Comparison of ENCODE assay signal across 17 mouse cellular contexts in the genomic region with DNA sequence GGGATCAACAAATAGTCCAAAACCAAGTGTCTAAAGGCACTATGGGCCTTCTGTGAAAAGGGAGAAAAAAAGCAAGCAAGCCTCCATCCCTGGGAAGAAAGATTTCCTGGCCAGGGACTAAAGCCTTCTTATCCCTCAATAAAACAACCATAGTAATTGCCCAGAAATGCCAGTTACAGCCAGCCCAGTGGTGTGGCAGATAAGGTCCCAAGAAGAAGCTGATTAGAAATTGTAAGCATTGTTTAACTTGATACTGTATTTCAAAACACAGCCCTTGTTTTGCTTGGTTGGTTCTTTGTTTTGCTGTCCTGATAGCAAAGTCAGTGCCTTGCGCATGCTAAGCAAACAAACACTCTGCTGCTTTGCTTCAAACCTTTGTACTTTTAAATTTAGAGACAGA.
DNase-seq lines count a peak whose midpoint lies in the region; ATAC-seq and TF ChIP-seq lines count a peak whose summit lies in the region.
"Had no signal": no experiment of that assay in that cellular context is flagged by ENCODE, and none has a peak within 500 bp of the region (broad histone marks: within the 10 kb centered on the region; RNA-seq: fewer than 3 reads in every experiment).

No protein-coding gene starts in this region.

- H3K27ac ChIP-seq in liver, embryonic 11.5 days (ENCODE audit: low read depth, low read length) = no peak overlapping the region
- no peak overlapping the region for H3K27ac ChIP-seq in liver, embryonic 14.5 days
- H3K27ac ChIP-seq in forebrain, postnatal 0 days (ENCODE audit: low read depth, low read length) = no peak overlapping the region
- H3K27ac ChIP-seq: embryonic facial prominence, embryonic 12.5 days; forebrain, embryonic 12.5 days; heart, adult 2 months; hindbrain, embryonic 10.5 days; hindbrain, embryonic 14.5 days had no signal

- DNase-seq in liver, embryonic 11.5 days (ENCODE audit: low spot score) = no peak
- DNase-seq in liver, embryonic 14.5 days (ENCODE audit: low read depth in 3 of 3, low spot score in 3 of 3) = no peak
- DNase-seq in forebrain, postnatal 0 days = no peak
- no peak for DNase-seq in heart, adult 18-20 months
- DNase-seq in natural killer cell, adult 2 months (ENCODE audit: low spot score in 2 of 2) = no peak
- DNase-seq in gastrocnemius, postnatal 10 days = no peak
- DNase-seq: adrenal gland, postnatal 10 days; cerebellum, adult 11-12 months; cerebellum, adult 9-10 months; cerebellum, postnatal 25 days; heart, adult 2 months had no signal

- no peaks in the 10 kb centered on the region for H3K9me3 ChIP-seq in liver, embryonic 11.5 days (ENCODE audit: control insufficient read depth, low read length)
- H3K9me3 ChIP-seq in liver, embryonic 14.5 days (ENCODE audit: control insufficient read depth, low read length) = no peaks in the 10 kb centered on the region
- H3K9me3 ChIP-seq in forebrain, postnatal 0 days (ENCODE audit: low read length) = no peaks in the 10 kb centered on the region
- H3K9me3 ChIP-seq: embryonic facial prominence, embryonic 12.5 days; forebrain, embryonic 12.5 days; heart, embryonic 12.5 days; hindbrain, embryonic 10.5 days had no signal

- TF ChIP-seq CTCF in liver, embryonic 14.5 days (IDR thresholded peaks at IDR 0.05; ENCODE audit: low read depth) = no peak
- no peak for TF ChIP-seq CTCF in forebrain, postnatal 0 days (IDR thresholded peaks at IDR 0.05; ENCODE audit: low read depth)

- H3K4me2 ChIP-seq in liver, embryonic 11.5 days = no peak overlapping the region
- no peak overlapping the region for H3K4me2 ChIP-seq in liver, embryonic 14.5 days (ENCODE audit: low read depth)
- no peak overlapping the region for H3K4me2 ChIP-seq in forebrain, postnatal 0 days (ENCODE audit: low read depth)
- H3K4me2 ChIP-seq: embryonic facial prominence, embryonic 12.5 days; forebrain, embryonic 12.5 days; heart, embryonic 12.5 days; hindbrain, embryonic 14.5 days had no signal

- no peaks in the 10 kb centered on the region for H3K36me3 ChIP-seq in liver, embryonic 11.5 days (ENCODE audit: control insufficient read depth, insufficient read depth, low read length)
- H3K36me3 ChIP-seq in liver, embryonic 14.5 days (replicated peaks; ENCODE audit: control insufficient read depth, insufficient read depth, low read depth) = no peaks in the 10 kb centered on the region
- H3K36me3 ChIP-seq in forebrain, postnatal 0 days (ENCODE audit: insufficient read depth) = peaks cover 12% of the 10 kb centered on the region; the same call in 1 of the 2 replicates
- H3K36me3 ChIP-seq: embryonic facial prominence, embryonic 12.5 days; forebrain, embryonic 12.5 days; heart, embryonic 12.5 days; hindbrain, embryonic 10.5 days had no signal

- H3K4me3 ChIP-seq in liver, embryonic 11.5 days (ENCODE audit: low read depth, low read length) = no peak overlapping the region
- H3K4me3 ChIP-seq in liver, embryonic 14.5 days (ENCODE audit: insufficient read depth in 1 of 2, low read depth in 2 of 2, low read length in 2 of 2) = no peak overlapping the region
- H3K4me3 ChIP-seq in forebrain, postnatal 0 days (ENCODE audit: low read depth, low read length) = no peak overlapping the region
- H3K4me3 ChIP-seq: embryonic facial prominence, embryonic 12.5 days; forebrain, embryonic 12.5 days; heart, adult 2 months; heart, embryonic 12.5 days; hindbrain, embryonic 10.5 days had no signal

- peak; percentile 65 for ATAC-seq in liver, embryonic 11.5 days (replicated peaks; ENCODE audit: low FRiP score)
- peak; percentile 58; the same call in 1 of the 2 replicates for ATAC-seq in liver, embryonic 14.5 days (ENCODE audit: insufficient read depth)
- peak; percentile 84 for ATAC-seq in megakaryocyte progenitor cell, adult 5-6 weeks (replicated peaks; ENCODE audit: poor library complexity)
- no peak for ATAC-seq in forebrain, postnatal 0 days

- H3K9ac ChIP-seq in liver, embryonic 11.5 days (ENCODE audit: low read depth, low read length) = no peak overlapping the region
- H3K9ac ChIP-seq in liver, embryonic 14.5 days (replicated peaks) = no peak overlapping the region
- no peak overlapping the region for H3K9ac ChIP-seq in forebrain, postnatal 0 days
- H3K9ac ChIP-seq: embryonic facial prominence, embryonic 12.5 days; forebrain, embryonic 12.5 days; heart, embryonic 12.5 days; hindbrain, embryonic 14.5 days had no signal

- no peaks in the 10 kb centered on the region for H3K27me3 ChIP-seq in liver, embryonic 11.5 days (replicated peaks; ENCODE audit: control insufficient read depth, insufficient read depth, low read length)
- no peaks in the 10 kb centered on the region for H3K27me3 ChIP-seq in liver, embryonic 14.5 days (ENCODE audit: control insufficient read depth, insufficient read depth, low read length)
- no peaks in the 10 kb centered on the region for H3K27me3 ChIP-seq in forebrain, postnatal 0 days (ENCODE audit: insufficient read depth, low read length)
- H3K27me3 ChIP-seq: embryonic facial prominence, embryonic 12.5 days; forebrain, embryonic 12.5 days; heart, embryonic 12.5 days had no signal

- H3K4me1 ChIP-seq in liver, embryonic 11.5 days (replicated peaks; ENCODE audit: control insufficient read depth, insufficient read depth, low read length) = peaks cover 4% of the 10 kb centered on the region; the same call in 1 of the 2 replicates
- H3K4me1 ChIP-seq in liver, embryonic 14.5 days (replicated peaks; ENCODE audit: control insufficient read depth in 2 of 2, insufficient read depth in 2 of 2, low read length in 1 of 2) = peaks cover 0 to 12% of the 10 kb centered on the region in 2 experiments
- H3K4me1 ChIP-seq in forebrain, postnatal 0 days (ENCODE audit: insufficient read depth) = no peaks in the 10 kb centered on the region
- H3K4me1 ChIP-seq: embryonic facial prominence, embryonic 12.5 days; forebrain, embryonic 12.5 days had no signal

- 52% methylated on average over 1 of the region's 1 CpGs for WGBS in liver, embryonic 11.5 days
- 13% methylated on average over 1 of the region's 1 CpGs for WGBS in liver, embryonic 14.5 days (ENCODE audit: insufficient replicate concordance)
- WGBS in forebrain, postnatal 0 days = 78% methylated on average over 1 of the region's 1 CpGs

- TF ChIP-seq EP300 in liver, embryonic 14.5 days (IDR thresholded peaks at IDR 0.05; ENCODE audit: low read depth) = peak; percentile 83
